8 mouse cellular contexts compared by ENCODE assay signal in genomic region chr19:45581257-45581656, GRCm38 (mm10). TPM values are rescaled to one million over a fixed set of nuclear protein-coding genes. Genes with fewer than 3 reads are reported as not detected.
A peak's percentile ranks its signal among the peaks of the same experiment; 100 is the strongest.
DNase-seq lines count a peak whose midpoint lies in the region; ATAC-seq and TF ChIP-seq lines count a peak whose summit lies in the region.
"Had no signal": no experiment of that assay in that cellular context is flagged by ENCODE, and none has a peak within 500 bp of the region (broad histone marks: within the 10 kb centered on the region; RNA-seq: fewer than 3 reads in every experiment).

No protein-coding gene starts in this region.

- in situ Hi-C loops in Patski (cut with MboI; ENCODE audit: low pct_unique_long_range_greater_than_20kb): no loop called here

- WGBS in intestine, embryonic 14.5 days: 71% methylated on average over 3 of the region's 3 CpGs
- WGBS in intestine, embryonic 16.5 days: 58% methylated on average over 3 of the region's 3 CpGs
- 69% methylated on average over 3 of the region's 3 CpGs for WGBS in embryonic facial prominence, embryonic 14.5 days

- CTCF ChIA-PET in Patski (lab: Charles Lee): no interaction called here

- no peak overlapping the region for H3K9ac ChIP-seq in intestine, embryonic 14.5 days (ENCODE audit: low read length)
- H3K9ac ChIP-seq in intestine, embryonic 16.5 days (ENCODE audit: low read depth, low read length): no peak overlapping the region
- H3K9ac ChIP-seq in embryonic facial prominence, embryonic 14.5 days (ENCODE audit: low read depth, low read length): no peak overlapping the region
- H3K9ac ChIP-seq: heart, embryonic 13.5 days had no signal

- POLR2A ChIA-PET in Patski (lab: Charles Lee): no interaction called here

- no peaks in the 10 kb centered on the region for H3K9me3 ChIP-seq in intestine, embryonic 14.5 days (ENCODE audit: control insufficient read depth, low read length)
- no peaks in the 10 kb centered on the region for H3K9me3 ChIP-seq in intestine, embryonic 16.5 days (ENCODE audit: control insufficient read depth, low read length)
- no peaks in the 10 kb centered on the region for H3K9me3 ChIP-seq in embryonic facial prominence, embryonic 14.5 days (ENCODE audit: control insufficient read depth, low read length)

- no peaks in the 10 kb centered on the region for H3K27me3 ChIP-seq in intestine, embryonic 14.5 days (replicated peaks; ENCODE audit: control insufficient read depth, insufficient read depth, low read length)
- H3K27me3 ChIP-seq in intestine, embryonic 16.5 days (replicated peaks; ENCODE audit: control insufficient read depth, insufficient read depth, low read length): no peaks in the 10 kb centered on the region
- no peaks in the 10 kb centered on the region for H3K27me3 ChIP-seq in Patski
- no peaks in the 10 kb centered on the region for H3K27me3 ChIP-seq in embryonic facial prominence, embryonic 14.5 days (replicated peaks; ENCODE audit: control insufficient read depth, insufficient read depth, low read length)
- H3K27me3 ChIP-seq: heart, embryonic 13.5 days had no signal

- peaks cover 24% of the 10 kb centered on the region for H3K36me3 ChIP-seq in intestine, embryonic 14.5 days (ENCODE audit: control insufficient read depth, insufficient read depth, low read length)
- 0 out of 2 replicates have a peak, but pooled peaks cover 9% of the 10 kb centered on the region for H3K36me3 ChIP-seq in intestine, embryonic 16.5 days (ENCODE audit: control insufficient read depth, insufficient read depth, low read length)
- peaks cover 26% of the 10 kb centered on the region for H3K36me3 ChIP-seq in embryonic facial prominence, embryonic 14.5 days (ENCODE audit: control insufficient read depth, insufficient read depth, low read length)

- H3K4me1 ChIP-seq in intestine, embryonic 14.5 days (replicated peaks; ENCODE audit: control insufficient read depth, insufficient read depth, low read length): peaks cover 6% of the 10 kb centered on the region
- H3K4me1 ChIP-seq in intestine, embryonic 16.5 days (ENCODE audit: control insufficient read depth, insufficient read depth, low read length): peaks cover 12% of the 10 kb centered on the region
- peaks cover 12% of the 10 kb centered on the region for H3K4me1 ChIP-seq in embryonic facial prominence, embryonic 14.5 days (ENCODE audit: control insufficient read depth, insufficient read depth, low read length)

- H3K27ac ChIP-seq in intestine, embryonic 14.5 days (ENCODE audit: low read depth): no peak overlapping the region
- H3K27ac ChIP-seq in intestine, embryonic 16.5 days (ENCODE audit: low read length): no peak overlapping the region
- no peak overlapping the region for H3K27ac ChIP-seq in embryonic facial prominence, embryonic 14.5 days (replicated peaks; ENCODE audit: low read depth, low read length)
- H3K27ac ChIP-seq: heart, embryonic 13.5 days had no signal

- H3K4me3 ChIP-seq in intestine, embryonic 14.5 days (ENCODE audit: low read depth, low read length): no peak overlapping the region
- no peak overlapping the region for H3K4me3 ChIP-seq in intestine, embryonic 16.5 days (ENCODE audit: low read length)
- H3K4me3 ChIP-seq in embryonic facial prominence, embryonic 14.5 days (ENCODE audit: low read depth, low read length): no peak overlapping the region
- H3K4me3 ChIP-seq: heart, embryonic 13.5 days had no signal

- DNase-seq in intestine, embryonic 14.5 days (ENCODE audit: low spot score): peak; percentile 80
- DNase-seq in CD8-positive naive resting alpha-beta T cell, adult 2 months (ENCODE audit: low read depth in 2 of 2, low spot score in 2 of 2): peak; percentile 30 to 44
- no peak for DNase-seq in Patski (ENCODE audit: low read depth, low spot score)
- DNase-seq in embryonic facial prominence, embryonic 14.5 days (ENCODE audit: low spot score): no peak
- peak; percentile 42 to 46 for DNase-seq in lung, adult 18-20 months
- peak; percentile 28 to 44 for DNase-seq in spleen, postnatal 14 days (ENCODE audit: low spot score in 2 of 2)

- H3K4me2 ChIP-seq in intestine, embryonic 14.5 days (ENCODE audit: low read length): no peak overlapping the region
- H3K4me2 ChIP-seq in intestine, embryonic 16.5 days (ENCODE audit: low read depth, low read length): no peak overlapping the region
- H3K4me2 ChIP-seq in embryonic facial prominence, embryonic 14.5 days (ENCODE audit: low read depth, low read length): no peak overlapping the region
- H3K4me2 ChIP-seq: heart, embryonic 13.5 days had no signal

- peak; percentile 86 for TF ChIP-seq CTCF in Patski (IDR thresholded peaks at IDR 0.05)

- no peak for ATAC-seq in intestine, embryonic 14.5 days (replicated peaks; ENCODE audit: low FRiP score, low TSS enrichment, low read depth)
- no peak for ATAC-seq in intestine, embryonic 16.5 days
- ATAC-seq in Patski: no peak
- ATAC-seq in embryonic facial prominence, embryonic 14.5 days (ENCODE audit: low read depth): peak; percentile 32; the same call in 1 of the 2 replicates

RNA-seq across cellular contexts. Expression of gene Gm17018, which starts 20.8 kb away (rescaled TPM):
- 41.8 and 44.0 TPM in 2 replicates for polyA plus RNA-seq in intestine, embryonic 14.5 days (2014; fragmentation: Nextera tagmentation; extraction: Ambion mirVana)
- 30.4 and 34.6 TPM in 2 replicates for polyA plus RNA-seq in intestine, embryonic 16.5 days (2015; fragmentation: Nextera tagmentation; extraction: Ambion mirVana)
- polyA plus RNA-seq in Patski (2021): 71.7 TPM
- polyA plus RNA-seq in embryonic facial prominence, embryonic 14.5 days (2014; fragmentation: Nextera tagmentation; extraction: Ambion mirVana): 40.9 and 44.8 TPM in 2 replicates

RNA-seq across cellular contexts. Expression of gene Poll, which starts 20.9 kb away (rescaled TPM):
- 13.5 and 14.3 TPM in 2 replicates for polyA plus RNA-seq in intestine, embryonic 14.5 days (2014; fragmentation: Nextera tagmentation; extraction: Ambion mirVana)
- 14.5 and 14.7 TPM in 2 replicates for polyA plus RNA-seq in intestine, embryonic 16.5 days (2015; fragmentation: Nextera tagmentation; extraction: Ambion mirVana)
- polyA plus RNA-seq in Patski (2021): 21.3 TPM
- polyA plus RNA-seq in embryonic facial prominence, embryonic 14.5 days (2014; fragmentation: Nextera tagmentation; extraction: Ambion mirVana): 11.1 and 12.2 TPM in 2 replicates

Comparison
In these comparisons a context has a peak if more than half of its experiments do, and no peak if none do; other contexts are left out.
1. DNase-seq: peak in intestine, embryonic 14.5 days (single experiment), CD8-positive naive resting alpha-beta T cell, adult 2 months (2 of 2), lung, adult 18-20 months (2 of 2) and spleen, postnatal 14 days (2 of 2); none in Patski (single experiment) and embryonic facial prominence, embryonic 14.5 days (single experiment).